Mouse (Mus musculus) forebrain, embryonic 13.5 days (tissue): Measurements from ENCODE around the gene Uvrag. TPM values are rescaled to one million over a fixed set of nuclear protein-coding genes. Genes with fewer than 3 reads are reported as not detected.

Source experiments
- ATAC-seq: fragments of 200-750 bp; cut with Nextera tagmentation; 2 replicates; pipeline ENCODE4 v1.8.0; 2017
- H3K27ac ChIP-seq: fragments of 300-500 bp; sonication (generic); 2 replicates; pipeline ENCODE4 v1.5.1; 2015; ENCODE audit warnings: inconsistent platforms, mild to moderate bottlenecking, moderate library complexity
- H3K27me3 ChIP-seq: fragments of 300-500 bp; sonication (generic); 2 replicates; pipeline ENCODE4 v1.6.1; 2015; ENCODE audit warnings: mild to moderate bottlenecking, inconsistent platforms
- H3K36me3 ChIP-seq: fragments of 300-500 bp; sonication (generic); 2 replicates; pipeline ENCODE4 v1.6.1; 2015; ENCODE audit warnings: mild to moderate bottlenecking, inconsistent platforms; ENCODE audit not compliant: poor library complexity, severe bottlenecking
- H3K4me1 ChIP-seq: fragments of 300-500 bp; sonication (generic); 2 replicates; pipeline ENCODE4 v1.6.1; 2015; ENCODE audit warnings: inconsistent platforms
- H3K4me2 ChIP-seq: fragments of 300-500 bp; sonication (generic); 2 replicates; pipeline ENCODE4 v1.6.1; 2015; ENCODE audit warnings: inconsistent platforms, mild to moderate bottlenecking, moderate library complexity
- H3K4me3 ChIP-seq: fragments of 300-500 bp; sonication (generic); 2 replicates; pipeline ENCODE4 v1.5.1; 2015; ENCODE audit warnings: mild to moderate bottlenecking, inconsistent platforms
- H3K9ac ChIP-seq: fragments of 300-500 bp; sonication (generic); 2 replicates; pipeline ENCODE4 v1.6.1; 2015; ENCODE audit warnings: mild to moderate bottlenecking, inconsistent platforms
- H3K9me3 ChIP-seq: fragments of 300-500 bp; sonication (generic); replicated peaks from 2 replicates; pipeline ENCODE4 v1.6.1; 2016; ENCODE audit warnings: inconsistent platforms
- WGBS: fragments of 180-500 bp; shearing (Covaris S2); methylation state at CpG from one replicate; pipeline ENCODE4 v1.1.7; 2015; 5-methylcytosine and 5-hydroxymethylcytosine counted together
- polyA plus RNA-seq: library from polyadenylated mRNA; unstranded; fragments of >200 nt; fragmentation: Nextera tagmentation; extraction: Ambion mirVana; gene quantifications from 2 replicates; pipeline ENCODE4 v1.2.1, GENCODE M21; 2015

Uvrag gene
- polyA plus RNA-seq, 1 experiment from 2014 or later: 13.6 TPM

DNA sequence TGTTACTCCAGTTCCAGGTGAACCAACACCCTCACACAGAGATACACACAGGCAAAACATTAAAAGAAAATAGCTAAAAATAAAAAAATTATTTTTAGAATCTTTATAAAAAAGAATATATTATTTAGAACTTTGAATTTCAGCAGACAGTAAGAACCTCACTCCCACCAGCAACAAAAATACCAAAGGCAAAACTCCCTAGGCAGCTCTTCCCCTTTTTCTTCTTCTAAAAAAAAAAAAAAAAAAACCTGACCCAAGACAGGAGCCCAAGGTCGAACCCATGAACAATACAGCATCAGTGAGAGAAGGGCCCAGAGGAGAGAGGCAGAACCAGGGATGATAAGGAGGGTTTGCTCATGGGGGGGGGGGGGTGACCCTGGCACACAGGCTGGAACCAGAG lies 8.1 kb upstream of the Uvrag start:
- Histone ChIP-seq H3K9me3 (no peaks in the 10 kb centered on the region), H3K9ac (no peak overlapping the region), H3K4me3 (no peak overlapping the region), H3K27me3 (no peaks in the 10 kb centered on the region), H3K4me1 (no peaks in the 10 kb centered on the region), H3K4me2 (no peak overlapping the region), H3K36me3 (no peaks in the 10 kb centered on the region), H3K27ac (no peak overlapping the region)
- 67% methylated on average over 1 of the region's 1 CpGs for WGBS
- no peak for ATAC-seq

DNA sequence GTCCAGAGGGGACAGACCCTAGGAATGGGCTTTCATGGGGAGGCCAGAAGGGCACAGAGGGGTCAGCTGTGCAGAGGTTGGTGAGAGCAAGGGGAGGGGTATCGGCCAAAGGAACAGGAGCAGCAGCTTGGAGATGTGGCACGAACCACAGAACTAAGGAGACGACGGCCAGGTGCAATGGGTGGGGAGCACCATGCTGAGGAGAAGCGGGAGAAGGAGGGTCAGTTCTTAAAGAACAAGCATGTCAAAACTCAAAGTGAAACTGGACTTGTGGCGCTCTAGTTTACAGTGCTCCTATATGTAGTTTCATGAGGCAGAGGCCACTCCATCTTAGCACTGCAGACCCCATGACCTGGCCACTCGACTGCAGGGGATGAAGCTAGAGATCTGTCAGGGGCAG lies 6.6 kb upstream of the Uvrag start:
- Histone ChIP-seq H3K4me1 (no peaks in the 10 kb centered on the region), H3K4me2 (no peak overlapping the region), H3K4me3 (no peak overlapping the region), H3K36me3 (no peaks in the 10 kb centered on the region), H3K9ac (no peak overlapping the region), H3K27me3 (no peaks in the 10 kb centered on the region), H3K27ac (no peak overlapping the region), H3K9me3 (no peaks in the 10 kb centered on the region)
- 84% methylated on average over 7 of the region's 7 CpGs for WGBS
- no peak for ATAC-seq

DNA sequence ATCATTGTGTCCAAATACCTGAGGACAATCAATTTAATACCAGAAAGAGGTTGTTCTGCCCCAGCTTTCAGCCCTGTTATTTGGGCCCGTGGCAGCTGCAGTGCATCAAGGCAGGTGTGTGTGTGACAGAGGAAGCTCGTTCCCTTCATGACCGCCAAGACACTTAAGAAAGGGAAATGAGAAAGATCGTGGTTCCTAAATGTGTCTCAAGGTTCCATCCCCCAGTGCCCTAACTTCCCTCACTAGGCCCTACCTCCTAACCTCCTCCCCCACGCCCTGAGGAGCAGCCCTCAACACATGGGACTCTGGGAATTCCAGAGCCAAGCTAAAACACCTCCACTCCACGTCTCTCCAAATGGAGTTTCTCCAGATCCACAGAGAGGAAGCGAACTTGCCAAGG lies 6.0 kb upstream of the Uvrag start:
- Histone ChIP-seq H3K4me1 (peaks cover 4% of the 10 kb centered on the region), H3K4me2 (no peak overlapping the region), H3K27me3 (no peaks in the 10 kb centered on the region), H3K9me3 (no peaks in the 10 kb centered on the region), H3K36me3 (no peaks in the 10 kb centered on the region), H3K9ac (no peak overlapping the region), H3K27ac (no peak overlapping the region), H3K4me3 (no peak overlapping the region)
- WGBS: 79% methylated on average over 7 of the region's 7 CpGs
- ATAC-seq: no peak

DNA sequence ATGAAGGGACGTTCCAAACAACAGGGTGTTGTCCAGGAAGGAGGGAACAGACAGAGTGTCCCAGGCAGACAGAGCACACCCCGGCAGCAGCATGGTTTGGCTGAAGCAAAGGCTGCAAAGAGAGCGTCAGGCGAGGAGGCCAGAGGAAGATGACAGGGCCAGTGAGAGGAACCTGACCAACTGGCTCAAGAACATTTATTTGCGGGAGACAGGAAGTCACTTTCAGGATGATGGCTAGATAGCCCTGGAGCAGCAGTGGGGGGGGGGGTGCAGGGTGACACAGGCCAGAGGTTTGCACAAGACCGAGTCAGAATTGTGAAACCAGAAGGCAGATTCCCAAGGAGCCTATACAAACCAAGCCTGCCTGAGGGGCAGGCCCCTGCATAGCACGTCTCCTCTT lies 5.1 kb upstream of the Uvrag start:
- Histone ChIP-seq H3K27ac (no peak overlapping the region), H3K4me2 (no peak overlapping the region), H3K4me3 (no peak overlapping the region), H3K9me3 (no peaks in the 10 kb centered on the region), H3K27me3 (no peaks in the 10 kb centered on the region), H3K4me1 (peaks cover 7% of the 10 kb centered on the region), H3K36me3 (no peaks in the 10 kb centered on the region), H3K9ac (no peak overlapping the region)
- 73% methylated on average over 7 of the region's 7 CpGs for WGBS
- no peak for ATAC-seq

DNA sequence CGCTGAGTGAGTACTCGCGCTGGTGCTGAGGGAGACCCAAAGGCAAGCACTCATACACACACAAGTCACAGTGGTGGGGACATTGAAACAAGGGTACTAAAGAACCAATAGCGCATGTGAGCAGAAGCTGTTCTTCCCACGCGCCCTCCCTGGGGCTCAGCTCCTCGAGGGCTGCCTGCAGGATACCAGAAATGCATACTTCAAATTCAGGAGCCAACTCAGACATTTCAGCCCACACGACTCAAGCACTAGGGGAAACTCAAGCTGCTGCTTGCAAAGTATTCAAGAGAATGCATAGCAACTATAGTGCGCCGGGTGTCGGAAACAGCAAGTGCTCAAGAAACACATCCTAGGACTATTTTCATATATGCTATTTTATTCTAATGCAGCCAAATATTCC lies 3.7 kb upstream of the Uvrag start:
- no peak overlapping the region for H3K9ac ChIP-seq
- no peak overlapping the region for H3K27ac ChIP-seq
- no peaks in the 10 kb centered on the region for H3K27me3 ChIP-seq
- WGBS: 73% methylated on average over 11 of the region's 11 CpGs
- no peaks in the 10 kb centered on the region for H3K9me3 ChIP-seq
- peaks cover 13% of the 10 kb centered on the region for H3K4me1 ChIP-seq
- H3K4me3 ChIP-seq: no peak overlapping the region
- ATAC-seq: no peak
- no peaks in the 10 kb centered on the region for H3K36me3 ChIP-seq
- no peak overlapping the region for H3K4me2 ChIP-seq

DNA sequence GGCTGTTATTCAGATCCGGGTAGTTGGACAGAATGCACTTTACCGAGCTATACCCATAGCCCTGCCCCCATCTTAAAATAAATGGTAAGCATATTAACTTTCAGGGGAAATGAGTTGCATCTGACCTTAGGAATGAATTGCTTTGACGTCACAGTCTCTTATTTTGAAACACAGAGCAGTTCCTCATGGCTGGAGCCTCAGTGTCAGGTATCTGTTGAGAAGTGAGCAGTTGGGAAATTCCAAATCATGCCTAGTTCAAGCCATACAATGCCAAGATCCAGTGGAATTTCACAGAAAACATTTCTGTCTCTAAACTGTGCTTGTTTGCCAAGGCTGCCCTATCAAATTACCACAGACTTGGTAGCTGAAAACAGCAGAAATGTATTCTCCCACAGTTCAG lies 2.3 kb upstream of the Uvrag start:
- ATAC-seq: no peak
- H3K4me2 ChIP-seq: no peak overlapping the region
- H3K27ac ChIP-seq: no peak overlapping the region
- peaks cover 19% of the 10 kb centered on the region for H3K4me1 ChIP-seq
- no peak overlapping the region for H3K4me3 ChIP-seq
- WGBS: 79% methylated on average over 3 of the region's 3 CpGs
- no peak overlapping the region for H3K9ac ChIP-seq
- no peaks in the 10 kb centered on the region for H3K27me3 ChIP-seq
- H3K9me3 ChIP-seq: no peaks in the 10 kb centered on the region
- no peaks in the 10 kb centered on the region for H3K36me3 ChIP-seq

DNA sequence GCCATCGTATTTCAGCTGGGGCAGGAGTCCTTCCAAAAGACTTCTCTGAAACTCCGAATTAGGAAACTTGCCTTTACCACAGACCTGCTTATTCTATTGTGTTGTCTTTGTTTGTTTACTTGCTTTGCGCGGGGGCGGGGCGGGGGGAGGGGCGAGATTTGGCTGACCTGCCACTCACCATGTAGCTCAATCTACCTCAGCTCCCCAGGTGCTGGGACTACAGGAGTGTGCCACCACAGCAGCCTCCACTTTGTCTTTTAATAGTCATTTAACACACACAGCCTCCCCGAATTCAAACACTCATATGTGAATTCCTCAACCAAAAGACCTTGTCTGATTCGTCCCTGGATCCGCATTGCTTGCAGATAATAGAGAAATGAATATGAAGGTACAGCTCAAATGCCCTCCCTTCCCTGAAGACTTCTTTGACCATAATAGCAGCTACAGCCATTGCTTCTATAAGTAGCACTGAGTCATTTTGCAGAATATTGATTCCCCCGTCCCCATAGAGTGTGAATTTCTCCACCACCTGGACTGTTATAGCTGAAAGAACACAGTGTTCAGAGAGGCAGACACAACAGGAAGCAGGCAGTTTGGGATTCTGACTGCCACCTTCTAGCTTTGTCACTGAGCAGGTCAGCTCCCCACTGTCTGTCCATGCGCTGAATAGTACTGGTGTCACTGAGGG lies 1.1 kb upstream of the Uvrag start:
- peak overlapping the region; percentile 40 for H3K27ac ChIP-seq
- peaks cover 19% of the 10 kb centered on the region for H3K4me1 ChIP-seq
- no peaks in the 10 kb centered on the region for H3K36me3 ChIP-seq
- H3K9ac ChIP-seq: peak overlapping the region; percentile 58
- no peaks in the 10 kb centered on the region for H3K9me3 ChIP-seq
- peak overlapping the region; percentile 95 for H3K4me3 ChIP-seq
- H3K27me3 ChIP-seq: no peaks in the 10 kb centered on the region
- 30% methylated on average over 12 of the region's 12 CpGs for WGBS
- peak overlapping the region; percentile 80 for H3K4me2 ChIP-seq
- no peak for ATAC-seq

DNA sequence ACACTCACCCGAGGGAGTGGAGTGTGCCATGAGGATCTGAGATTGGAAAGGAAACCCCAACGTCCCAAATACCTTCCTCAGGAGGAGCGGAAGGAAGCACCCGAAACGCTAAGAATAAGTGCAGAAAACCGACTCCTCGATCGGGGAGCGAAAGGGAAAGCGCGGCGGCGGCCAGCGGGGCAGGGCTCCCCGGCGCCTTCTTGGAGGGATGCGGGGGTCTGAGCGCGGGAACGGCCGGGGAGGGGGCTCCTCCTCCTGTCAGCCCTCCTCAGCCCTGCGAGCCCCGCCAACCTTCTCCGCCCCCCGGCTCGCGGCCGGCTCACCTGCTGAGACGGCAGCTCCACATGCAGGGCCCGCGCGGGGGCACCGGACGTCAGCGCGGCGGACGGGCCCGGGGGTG lies 430 bp downstream of the Uvrag start:
- WGBS: under 1% methylated on average over 24 of the region's 39 CpGs
- Histone ChIP-seq H3K36me3 (no peaks in the 10 kb centered on the region), H3K27me3 (no peaks in the 10 kb centered on the region), H3K9me3 (peaks cover 4% of the 10 kb centered on the region), H3K9ac (peak overlapping the region; percentile 89), H3K27ac (peak overlapping the region; percentile 85), H3K4me2 (peak overlapping the region; percentile 80), H3K4me3 (peak overlapping the region; percentile 95), H3K4me1 (peaks cover 19% of the 10 kb centered on the region)
- peak; percentile 3 for ATAC-seq

DNA sequence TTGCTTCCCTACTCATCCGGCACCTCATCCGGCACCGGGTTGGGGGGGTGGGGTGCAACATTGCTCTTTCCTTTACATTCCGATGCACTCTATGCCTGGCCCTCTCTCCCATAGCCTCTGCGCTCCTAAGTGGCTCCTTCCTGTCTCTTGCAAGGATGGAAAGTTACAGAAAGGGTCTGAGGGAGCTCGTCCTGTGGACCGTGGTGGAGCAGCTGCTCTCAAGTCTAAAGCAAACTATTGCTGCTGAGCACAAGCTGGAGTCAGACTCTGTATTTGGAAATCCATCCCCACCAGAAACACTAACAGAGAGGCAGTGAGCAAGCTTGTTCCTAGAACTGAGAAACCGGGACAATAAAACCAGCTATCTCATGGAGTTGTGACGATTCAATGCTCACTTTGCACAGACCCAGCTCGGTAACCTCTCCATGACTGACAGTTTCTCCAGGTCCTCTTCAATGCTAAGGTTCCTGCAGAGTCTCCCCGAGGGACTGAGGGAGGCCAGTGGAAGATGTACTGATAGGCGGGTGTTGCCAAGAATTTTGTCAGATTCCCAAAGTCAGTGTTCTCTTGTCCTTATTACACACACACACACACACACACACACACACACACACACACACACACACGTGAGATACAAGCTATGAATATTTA lies 975 bp downstream of the Uvrag start:
- no peak for ATAC-seq
- Histone ChIP-seq H3K4me1 (peaks cover 19% of the 10 kb centered on the region), H3K9me3 (peaks cover 6% of the 10 kb centered on the region), H3K36me3 (no peaks in the 10 kb centered on the region), H3K27me3 (no peaks in the 10 kb centered on the region), H3K4me2 (peak overlapping the region; percentile 80), H3K27ac (no peak overlapping the region), H3K9ac (peak overlapping the region; percentile 89), H3K4me3 (peak overlapping the region; percentile 95)
- WGBS: 1% methylated on average over 13 of the region's 13 CpGs

DNA sequence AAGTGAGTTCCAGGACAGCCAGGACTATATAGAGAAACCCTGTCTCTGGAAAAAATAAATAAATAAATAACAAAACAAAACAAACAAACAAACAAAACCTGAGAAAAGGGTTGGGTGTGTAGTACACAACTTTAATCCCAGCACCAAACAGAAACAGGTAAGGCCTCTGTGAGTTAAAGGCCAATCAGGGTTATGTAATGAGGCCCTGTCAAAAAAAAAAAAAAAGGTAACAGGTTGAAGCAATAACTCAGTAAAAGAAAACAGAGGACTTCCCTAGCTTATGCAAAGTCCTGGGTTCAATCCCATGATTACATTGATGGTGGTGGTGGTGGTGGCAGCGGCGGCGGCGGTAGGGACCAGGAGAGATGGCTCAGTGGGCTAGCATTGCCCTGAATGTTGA lies 3.4 kb downstream of the Uvrag start:
- 98% methylated on average over 4 of the region's 4 CpGs for WGBS
- no peak for ATAC-seq
- Histone ChIP-seq H3K4me3 (no peak overlapping the region), H3K27me3 (no peaks in the 10 kb centered on the region), H3K36me3 (no peaks in the 10 kb centered on the region), H3K4me1 (peaks cover 19% of the 10 kb centered on the region), H3K9ac (no peak overlapping the region), H3K27ac (no peak overlapping the region), H3K9me3 (peaks cover 6% of the 10 kb centered on the region), H3K4me2 (no peak overlapping the region)

DNA sequence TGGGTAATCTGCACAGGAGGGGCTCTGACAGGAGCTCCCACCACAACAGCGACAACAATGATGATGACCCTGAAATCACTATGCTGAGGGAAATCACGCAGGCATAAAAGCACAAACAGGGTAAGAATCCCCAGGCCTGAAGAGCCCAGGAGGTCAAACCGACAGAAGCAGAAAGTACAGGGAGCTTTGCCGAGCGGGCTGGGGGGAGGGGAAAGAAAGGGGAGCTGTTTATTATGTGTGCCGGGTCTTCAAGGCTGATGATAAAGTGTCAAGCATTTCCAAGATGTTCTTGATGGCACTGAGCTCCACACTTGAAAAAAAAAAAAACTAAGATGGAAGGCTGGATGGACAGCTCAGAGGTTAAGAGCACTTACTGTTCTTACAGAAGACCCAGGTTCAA lies 4.2 kb downstream of the Uvrag start:
- H3K4me3 ChIP-seq: no peak overlapping the region
- H3K9me3 ChIP-seq: peaks cover 6% of the 10 kb centered on the region
- H3K27ac ChIP-seq: no peak overlapping the region
- peaks cover 14% of the 10 kb centered on the region for H3K4me1 ChIP-seq
- H3K9ac ChIP-seq: no peak overlapping the region
- H3K4me2 ChIP-seq: no peak overlapping the region
- no peak for ATAC-seq
- H3K27me3 ChIP-seq: no peaks in the 10 kb centered on the region
- WGBS: 54% methylated on average over 6 of the region's 6 CpGs
- no peaks in the 10 kb centered on the region for H3K36me3 ChIP-seq

DNA sequence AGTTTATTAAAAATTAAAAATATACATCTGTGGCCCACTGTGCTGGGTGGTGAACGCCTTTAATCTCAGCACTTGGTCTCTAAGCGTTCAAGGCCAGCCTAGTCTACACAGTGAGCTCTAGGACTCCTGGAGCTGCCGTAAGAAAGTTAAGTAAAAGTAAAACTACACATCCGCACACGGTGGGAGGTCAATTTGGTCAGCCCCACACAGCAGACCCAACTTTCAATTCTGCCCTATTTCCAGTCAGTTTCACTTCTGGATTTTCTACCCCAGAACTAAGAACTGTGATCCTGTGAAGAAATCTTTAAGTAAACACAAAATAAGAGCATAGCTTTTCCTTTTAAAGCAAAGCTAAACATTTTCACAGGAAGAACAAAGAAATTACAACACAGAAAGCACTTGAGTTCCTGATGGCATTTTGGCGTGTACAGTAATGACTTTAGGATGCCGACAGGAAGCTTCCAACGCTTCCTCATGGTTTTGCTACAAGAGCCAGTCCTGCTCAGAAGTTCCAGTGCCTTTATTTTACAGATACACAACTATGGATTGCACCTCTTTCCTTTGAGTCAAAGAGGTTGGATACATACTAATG lies 7.0 kb downstream of the Uvrag start:
- Histone ChIP-seq H3K4me3 (no peak overlapping the region), H3K9ac (no peak overlapping the region), H3K27ac (no peak overlapping the region), H3K4me2 (no peak overlapping the region), H3K27me3 (no peaks in the 10 kb centered on the region), H3K4me1 (no peaks in the 10 kb centered on the region), H3K36me3 (no peaks in the 10 kb centered on the region), H3K9me3 (peaks cover 6% of the 10 kb centered on the region)
- 94% methylated on average over 8 of the region's 8 CpGs for WGBS
- no peak for ATAC-seq
